Mouse (Mus musculus) right cerebral cortex, adult 18-20 months (tissue): ENCODE results near the gene Pisd.
"Not testable (repeated sequence)": the region's sequence is repeated elsewhere in the genome, so short reads cannot be mapped to it uniquely, and the experiment has no call there.

Experiments used
- DNase-seq: peaks from one replicate; pipeline ENCODE4 v3.0.0; 2022; ENCODE audit warnings: mixed read lengths

Gene Pisd

DNA sequence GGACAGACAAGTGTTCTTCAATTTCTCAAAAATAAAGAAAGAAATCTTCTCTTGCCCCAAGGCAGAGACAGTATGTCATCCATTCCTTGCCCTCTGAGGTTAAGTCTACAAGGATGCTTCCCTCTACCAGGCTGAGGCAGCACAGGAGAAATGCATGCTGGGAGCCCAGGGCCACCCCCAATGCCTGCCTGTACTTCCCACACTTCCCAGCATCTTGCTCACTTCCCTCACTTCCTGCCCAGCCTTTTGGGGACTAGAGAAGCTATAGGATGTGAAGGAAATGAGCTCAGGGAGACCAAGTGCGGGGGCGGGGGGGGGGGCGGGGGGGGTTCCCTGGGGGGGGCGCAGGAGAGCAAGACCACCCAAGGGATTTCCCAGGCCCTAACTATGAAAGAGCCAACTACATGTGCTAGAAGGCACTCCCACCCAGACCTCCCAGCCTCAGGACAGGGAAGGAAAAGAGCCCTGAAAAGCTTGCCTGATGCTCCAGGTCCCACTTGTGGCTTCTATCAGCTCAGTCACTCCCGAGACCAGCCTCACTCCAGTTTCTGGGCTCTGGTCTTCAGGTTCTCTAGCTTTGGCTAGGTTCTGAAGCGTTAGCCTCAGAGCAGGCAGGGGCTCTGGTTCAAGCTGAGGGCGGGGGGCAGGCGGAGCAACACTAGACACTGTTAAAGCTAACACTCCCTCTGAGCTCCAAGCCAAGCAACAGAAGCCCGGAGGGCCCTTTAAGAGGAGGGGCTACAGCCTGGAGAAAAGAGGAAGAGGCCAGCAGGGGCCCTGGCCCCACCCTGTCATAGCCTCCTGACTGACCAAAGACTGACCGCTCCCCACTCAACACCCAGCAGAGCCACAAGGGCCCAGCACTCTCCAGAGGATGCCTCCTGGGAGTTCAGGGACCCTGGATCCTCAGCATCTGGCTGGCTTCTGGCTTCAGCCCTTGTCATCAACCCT is 39.5 kb downstream of the Pisd start:
- DNase-seq = peak; percentile 73

GRCm38 (mm10) chr5:32742149-32742548 is 43.3 kb downstream of the Pisd start:
- peak; percentile 85 for DNase-seq

- peak; percentile 74 for DNase-seq
Measured at GRCm38 (mm10) chr5:32741377-32741776, 44.1 kb downstream of the Pisd start.

DNA sequence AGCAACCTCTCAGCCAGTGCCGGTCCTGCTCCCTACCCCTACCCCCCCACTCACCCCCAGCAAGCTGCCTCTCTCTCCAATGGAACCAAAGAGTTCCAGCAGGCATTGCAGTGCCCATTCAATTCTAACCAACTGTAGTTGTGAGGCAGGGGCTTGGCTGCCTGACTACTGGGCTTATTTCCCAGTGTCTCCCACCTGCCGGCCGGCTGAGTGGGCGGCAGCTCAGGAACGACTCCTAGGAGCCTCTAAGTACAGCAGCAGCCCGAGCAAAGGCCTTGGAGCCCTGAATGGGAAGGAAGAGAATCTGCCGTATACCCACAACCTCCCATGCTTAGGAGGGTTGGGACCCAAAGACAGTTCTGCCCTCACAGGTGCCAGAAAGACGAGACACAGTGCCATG is 44.6 kb downstream of the Pisd start:
- DNase-seq = not testable (repeated sequence)

DNA sequence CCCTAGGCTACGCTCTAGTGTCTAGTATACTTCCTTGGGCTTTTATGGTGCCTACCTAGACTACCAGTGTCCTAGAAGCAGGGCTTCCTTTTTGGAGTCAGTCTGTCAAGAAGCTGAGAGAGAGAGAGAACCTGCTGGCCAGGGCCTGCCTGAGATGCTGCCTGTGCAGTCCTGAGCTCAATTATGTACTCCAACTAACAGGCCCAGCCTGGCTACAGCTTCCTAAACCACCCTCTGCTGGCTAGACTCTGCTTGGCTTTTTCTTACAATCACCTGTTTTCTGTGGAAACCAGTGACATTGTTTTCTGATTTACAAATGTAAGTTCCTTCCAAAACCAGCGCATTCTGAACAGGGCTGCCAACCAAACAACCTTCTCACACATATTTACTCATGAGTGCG is 45.3 kb downstream of the Pisd start:
- DNase-seq = no peak

GRCm38 (mm10) chr5:32736770-32737169 is 48.7 kb downstream of the Pisd start:
- not testable (repeated sequence) for DNase-seq

DNA sequence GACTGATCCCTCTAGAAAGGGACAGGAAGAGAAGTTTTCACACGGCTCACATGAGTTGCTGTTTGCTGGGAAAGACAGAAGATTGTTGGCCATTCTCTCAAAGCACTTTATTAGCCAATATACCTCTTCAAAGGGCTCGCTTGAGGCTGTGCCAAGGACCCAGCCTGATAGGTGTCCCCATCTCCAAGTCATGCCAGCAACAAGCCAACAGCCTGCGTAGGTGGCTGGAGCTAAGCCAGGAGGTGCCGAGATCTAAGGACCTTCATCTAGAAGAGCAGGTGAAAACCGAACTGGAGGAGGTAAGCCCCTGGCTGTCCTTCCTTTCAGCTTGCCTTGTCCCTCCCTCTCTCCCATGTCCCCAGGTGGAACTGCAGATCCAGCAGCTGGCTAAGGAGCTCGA is 49.7 kb downstream of the Pisd start:
- DNase-seq = no peak

- not testable (repeated sequence) for DNase-seq
Measured at GRCm38 (mm10) chr5:32733892-32734291, 51.6 kb downstream of the Pisd start.

- no peak for DNase-seq
Measured at GRCm38 (mm10) chr5:32728851-32729250, 56.6 kb downstream of the Pisd start.

GRCm38 (mm10) chr5:32728300-32728699 is 57.1 kb downstream of the Pisd start:
- no peak for DNase-seq

GRCm38 (mm10) chr5:32725397-32725796 is 60.0 kb downstream of the Pisd start:
- not testable (repeated sequence) for DNase-seq

GRCm38 (mm10) chr5:32723981-32724380 is 61.5 kb downstream of the Pisd start:
- DNase-seq = no peak

- DNase-seq = not testable (repeated sequence)
Measured at GRCm38 (mm10) chr5:32722711-32723110, 62.7 kb downstream of the Pisd start.

- DNase-seq = no peak
Measured at GRCm38 (mm10) chr5:32722263-32722662, 63.2 kb downstream of the Pisd start.

GRCm38 (mm10) chr5:32721316-32721715 is 64.1 kb downstream of the Pisd start:
- DNase-seq = no peak

GRCm38 (mm10) chr5:32720416-32720815 is 65.0 kb downstream of the Pisd start:
- no peak for DNase-seq

- no peak for DNase-seq
Measured at GRCm38 (mm10) chr5:32718916-32719315, 66.5 kb downstream of the Pisd start.

- no peak for DNase-seq
Measured at GRCm38 (mm10) chr5:32717726-32718125, 67.7 kb downstream of the Pisd start.

DNA sequence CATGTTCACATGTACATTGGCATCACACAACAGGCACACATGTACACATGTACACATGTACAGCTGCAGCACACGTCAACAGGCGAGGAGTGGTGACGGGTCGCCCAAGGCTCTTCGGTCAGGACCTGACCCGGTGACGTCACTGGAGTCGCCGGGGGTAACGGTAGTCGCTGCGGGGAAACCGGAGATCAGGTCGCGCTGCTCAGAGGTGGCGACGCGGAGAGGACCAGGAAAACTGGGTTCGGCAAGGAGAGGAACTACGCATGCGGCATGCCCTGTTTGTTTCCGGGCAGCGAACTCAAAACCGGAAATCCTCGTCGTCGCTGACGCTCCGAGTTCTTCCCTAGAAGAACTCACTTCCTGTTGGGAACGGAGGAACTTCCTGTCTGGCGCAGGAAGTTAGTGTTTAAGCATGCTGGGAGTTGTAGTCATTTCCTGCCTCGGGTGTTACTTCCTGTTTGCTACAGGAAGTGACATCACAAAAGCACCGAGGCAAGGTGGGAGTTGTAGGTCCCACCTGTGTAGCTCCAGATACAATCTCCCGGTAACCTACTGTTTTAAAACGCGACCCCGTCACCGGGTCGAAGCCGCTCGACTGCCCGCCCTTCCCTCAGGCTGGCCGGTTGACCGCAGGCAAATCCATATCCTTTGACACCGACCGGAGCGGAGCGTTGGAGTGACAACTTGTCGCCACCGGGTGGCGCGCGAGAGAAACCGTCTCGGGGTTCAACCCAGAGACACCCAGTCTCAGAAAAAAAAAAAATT is 71.6 kb downstream of the Pisd start:
- DNase-seq = peak; percentile 93

DNA sequence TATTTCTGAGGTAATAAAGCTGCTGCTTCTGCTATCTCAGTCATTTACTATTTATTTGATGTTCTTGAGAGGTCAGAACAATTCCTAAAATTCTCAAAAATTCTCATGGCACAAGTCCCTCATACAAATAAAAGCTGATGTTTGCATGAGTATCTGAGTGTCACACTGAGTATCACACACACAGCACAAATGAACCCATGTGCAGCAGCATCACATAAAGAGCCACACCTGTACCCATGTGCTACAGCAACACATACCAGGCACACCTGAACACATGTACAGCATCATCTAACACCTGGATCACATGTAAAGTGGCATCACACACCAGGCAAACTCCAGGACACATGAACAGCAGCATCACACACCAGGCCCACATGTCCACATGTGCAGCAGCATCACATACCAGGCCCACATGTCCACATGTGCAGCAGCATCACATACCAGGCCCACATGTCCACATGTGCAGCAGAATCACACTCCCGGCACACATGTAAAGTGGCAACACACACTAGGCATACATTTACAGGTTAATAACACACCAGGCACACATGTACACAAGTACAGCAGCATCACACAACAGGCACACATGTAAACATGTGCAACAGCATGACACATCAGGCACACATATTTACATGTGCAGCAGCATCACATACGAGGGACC is 72.3 kb downstream of the Pisd start:
- DNase-seq = no peak

- no peak for DNase-seq
Measured at GRCm38 (mm10) chr5:32712221-32713041, 73.0 kb downstream of the Pisd start.

- no peak for DNase-seq
Measured at GRCm38 (mm10) chr5:32711485-32711884, 74.0 kb downstream of the Pisd start.
